Mouse (Mus musculus) CH12.LX (cell line): ENCODE measurements around the gene Ugt1a6b. TPM values are rescaled to one million over a fixed set of nuclear protein-coding genes. Genes with fewer than 3 reads are reported as not detected.
"Not testable (repeated sequence)": the region's sequence is repeated elsewhere in the genome, so short reads cannot be mapped to it uniquely, and the experiment has no call there.

ENCODE experiments used
- DNase-seq: peaks from one replicate; pipeline ENCODE4 v3.0.0-alpha.2; 2013; ENCODE audit errors: extremely low read depth
- H3K27ac ChIP-seq: 2 replicates; pipeline ENCODE4 v1.5.1; 2012; ENCODE audit warnings: low read depth, mild to moderate bottlenecking, control low read depth, moderate library complexity; ENCODE audit not compliant: insufficient read depth
- H3K27me3 ChIP-seq: replicated peaks from 2 replicates; pipeline ENCODE3; 2012; ENCODE audit warnings: inconsistent platforms
- H3K36me3 ChIP-seq, 2 experiments: replicated peaks in 1 of 2; 2 replicates each; pipeline versions ENCODE3 to v1.6.1; 2012; ENCODE audit warnings: inconsistent platforms in 1 of 2, low read length in 1 of 2, mild to moderate bottlenecking in 1 of 2, mixed read lengths in 1 of 2, moderate library complexity in 1 of 2; ENCODE audit not compliant: control insufficient read depth in 1 of 2, insufficient read depth in 1 of 2
- H3K4me1 ChIP-seq, 2 experiments: 2 replicates each; pipeline ENCODE4 v1.6.1; 2012; ENCODE audit warnings: inconsistent platforms in 1 of 2, moderate library complexity in 1 of 2; ENCODE audit not compliant: insufficient read depth in 2 of 2, control insufficient read depth in 1 of 2
- H3K4me2 ChIP-seq: 2 replicates; pipeline ENCODE4 v1.6.1; 2012; ENCODE audit warnings: low read depth, mild to moderate bottlenecking, control low read depth; ENCODE audit not compliant: poor library complexity, insufficient read depth, severe bottlenecking
- H3K4me3 ChIP-seq, 3 experiments: fragments of 150-350 bp in 1 of 3; sonication (generic) in 1 of 3; replicated peaks in 1 of 3; 2 replicates each; pipeline versions ENCODE3 to v1.5.1; 2011 to 2012; ENCODE audit warnings: low read depth in 2 of 3, low read length in 2 of 3, mild to moderate bottlenecking in 2 of 3, moderate library complexity in 2 of 3, control low read depth in 1 of 3, improper control_type of control experiment in 1 of 3, inconsistent platforms in 1 of 3, mixed read lengths in 1 of 3; ENCODE audit not compliant: poor library complexity in 1 of 3
- H3K79me2 ChIP-seq: replicated peaks from 2 replicates; pipeline ENCODE4 v1.6.1; 2012; ENCODE audit warnings: mild to moderate bottlenecking, moderate library complexity; ENCODE audit not compliant: control insufficient read depth, poor library complexity, insufficient read depth, severe bottlenecking; ENCODE audit errors: extremely low read depth
- H3K9ac ChIP-seq: 2 replicates; pipeline ENCODE4 v1.6.1; 2012; ENCODE audit warnings: low read depth, mild to moderate bottlenecking, control low read depth, moderate library complexity; ENCODE audit not compliant: insufficient read depth
- H3K9me3 ChIP-seq: replicated peaks from 2 replicates; pipeline ENCODE3; 2012; ENCODE audit warnings: low read length, inconsistent platforms, mixed read lengths
- ELF1 ChIP-seq: IDR thresholded peaks from 2 replicates; pipeline ENCODE4 v1.6.1; 2014; ENCODE audit warnings: low read depth, mild to moderate bottlenecking, inconsistent platforms, low read length, improper control_type of control experiment
- EP300 ChIP-seq: IDR thresholded peaks from 2 replicates; pipeline ENCODE4 v1.6.1; 2011; ENCODE audit warnings: low read length, improper control_type of control experiment
- GABPA ChIP-seq: IDR thresholded peaks from 2 replicates; pipeline ENCODE4 v1.6.1; 2012; ENCODE audit warnings: low read depth, low read length, improper control_type of control experiment, inconsistent platforms; ENCODE audit not compliant: insufficient replicate concordance
- MAFK ChIP-seq: IDR thresholded peaks from 2 replicates; pipeline ENCODE4 v1.6.1; 2011; ENCODE audit warnings: low read length, improper control_type of control experiment; ENCODE audit not compliant: insufficient replicate concordance
- MAX ChIP-seq: IDR thresholded peaks from 2 replicates; pipeline ENCODE4 v1.6.1; 2011; ENCODE audit warnings: low read length, improper control_type of control experiment
- MXI1 ChIP-seq: IDR thresholded peaks from 2 replicates; pipeline ENCODE4 v1.6.1; 2011; ENCODE audit warnings: mild to moderate bottlenecking, low read depth, low read length, improper control_type of control experiment
- MYC ChIP-seq: IDR thresholded peaks from 2 replicates; pipeline ENCODE4 v1.6.1; 2011; ENCODE audit warnings: low read depth, mild to moderate bottlenecking, improper control_type of control experiment, low read length
- RAD21 ChIP-seq: IDR thresholded peaks from 2 replicates; pipeline ENCODE4 v1.6.1; 2011; ENCODE audit warnings: low read depth, mild to moderate bottlenecking, low read length, improper control_type of control experiment, moderate library complexity
- SMC3 ChIP-seq: IDR thresholded peaks from 2 replicates; pipeline ENCODE4 v1.6.1; 2011; ENCODE audit warnings: low read depth, low read length, improper control_type of control experiment
- TCF12 ChIP-seq: IDR thresholded peaks from 2 replicates; pipeline ENCODE4 v1.6.1; 2014; ENCODE audit warnings: low read depth, mild to moderate bottlenecking, inconsistent platforms, low read length, improper control_type of control experiment
- ZC3H11A ChIP-seq: IDR thresholded peaks from 2 replicates; pipeline ENCODE4 v1.6.1; 2012; ENCODE audit warnings: low read depth, mild to moderate bottlenecking, inconsistent platforms, low read length, improper control_type of control experiment
- ZMIZ1 ChIP-seq: IDR thresholded peaks from 2 replicates; pipeline ENCODE4 v1.6.1; 2012; ENCODE audit warnings: low read depth, mild to moderate bottlenecking, inconsistent platforms, low read length, improper control_type of control experiment
- dilution Hi-C: fragments of 300-500 bp; cut with MboI; formaldehyde crosslinking; loops from 2 replicates; pipeline ENCODE4 v1.14.3; 2020; ENCODE audit warnings: low sequenced_read_pairs; ENCODE audit not compliant: extremely low pct_unique_long_range_greater_than_20kb, extremely low pct_ligation_motif_present
- in situ Hi-C: fragments of 300-500 bp; cut with MboI; formaldehyde crosslinking; loops from 3 replicates; pipeline ENCODE4 v1.14.3; 2019; ENCODE audit warnings: low sequenced_read_pairs, low pct_ligation_motif_present, low pct_unique_long_range_greater_than_20kb, mixed read lengths
- polyA plus RNA-seq: library from polyadenylated mRNA; unstranded; fragments of >175 nt; gene quantifications from 2 replicates; pipeline ENCODE4 v1.2.1, GENCODE M21; 2012; ENCODE audit warnings: low read depth; ENCODE audit not compliant: insufficient read length
- total RNA-seq, 2 experiments: library from RNA; depleted of rRNA; stranded (reverse); fragments of 300-350 nt in 1 of 2; fragments of >200 nt in 1 of 2; gene quantifications; 2 replicates each; pipeline ENCODE4 v1.2.3; 2012 to 2014

Ugt1a6b gene
- total and polyA plus RNA-seq, 3 experiments, result 0.13 to 0.26 TPM; not detected in 1

GRCm38 (mm10) chr1:88137264-88137663, 34.2 kb downstream of the Ugt1a6b start:
- no peaks in the 10 kb centered on the region for H3K36me3 ChIP-seq
- H3K79me2 ChIP-seq, result no peaks in the 10 kb centered on the region
- in situ Hi-C loops (loop anchor here (10.0 kb wide), 1 partner anchor 148 kb away; no protein-coding TSS in a partner anchor), dilution Hi-C loops (no loop called here)
- H3K4me2 ChIP-seq, result no peak overlapping the region
- no peak for DNase-seq
- no peaks in the 10 kb centered on the region for H3K9me3 ChIP-seq
- H3K27me3 ChIP-seq, result no peaks in the 10 kb centered on the region
- no peak for TF ChIP-seq MAFK
- TF ChIP-seq SMC3, result no peak
- TF ChIP-seq GABPA, result no peak
- TF ChIP-seq MYC, result no peak
- no peak for TF ChIP-seq EP300
- TF ChIP-seq ELF1, result no peak
- no peak overlapping the region for H3K4me3 ChIP-seq
- no peak overlapping the region for H3K27ac ChIP-seq
- peaks cover 0 to 35% of the 10 kb centered on the region in 2 experiments; a peak in 3 of 4 replicates for H3K4me1 ChIP-seq
- H3K9ac ChIP-seq, result no peak overlapping the region

- Histone ChIP-seq H3K9ac (no peak overlapping the region), H3K27me3 (no peaks in the 10 kb centered on the region), H3K9me3 (no peaks in the 10 kb centered on the region), H3K4me3 (no peak overlapping the region), H3K79me2 (no peaks in the 10 kb centered on the region), H3K27ac (no peak overlapping the region), H3K36me3 (no peaks in the 10 kb centered on the region), H3K4me1 (peaks cover 0 to 34% of the 10 kb centered on the region in 2 experiments; a peak in 3 of 4 replicates)
- in situ Hi-C loops, result loop anchor here (10.0 kb wide), 1 partner anchor 147 kb away; no protein-coding TSS in a partner anchor
- TF ChIP-seq MAX (no peak), GABPA (no peak), RAD21 (no peak), ZMIZ1 (no peak), TCF12 (no peak), ZC3H11A (no peak), MXI1 (no peak)
- TF ChIP-seq, all 38 proteins: peak for 0
- dilution Hi-C loops, result no loop called here
- no peak overlapping the region for H3K4me2 ChIP-seq
- no peak for DNase-seq
Observed at GRCm38 (mm10) chr1:88138145-88138544, 35.1 kb downstream of the Ugt1a6b start.

- H3K4me2 ChIP-seq, H3K9ac ChIP-seq, H3K9me3 ChIP-seq, H3K27me3 ChIP-seq, H3K79me2 ChIP-seq, H3K36me3 ChIP-seq, DNase-seq, dilution Hi-C loops, in situ Hi-C loops, H3K27ac ChIP-seq, H3K4me3 ChIP-seq: not testable (repeated sequence)
- H3K4me1 ChIP-seq, result peaks cover 0 to 15% of the 10 kb centered on the region in 2 experiments; a peak in 2 of 4 replicates
Observed at GRCm38 (mm10) chr1:88140492-88140891, 37.4 kb downstream of the Ugt1a6b start.
